Mouse (Mus musculus) gastrocnemius, adult 18-20 months (tissue): ENCODE measurements around the gene Galnt4. TPM values are rescaled to one million over a fixed set of nuclear protein-coding genes. Genes with fewer than 3 reads are reported as not detected.
"Not testable (repeated sequence)": the region's sequence is repeated elsewhere in the genome, so short reads cannot be mapped to it uniquely, and the experiment has no call there.

Source experiments
- DNase-seq: peaks from one replicate; pipeline ENCODE4 v3.0.0; 2021; ENCODE audit warnings: low spot score
- total RNA-seq, 2 experiments: library from RNA; stranded (reverse); gene quantifications; 2 replicates each; pipeline ENCODE4 v1.2.3; 2021

Galnt4 gene
- total RNA-seq, 2 experiments from 2014 or later = 0.87 to 1.3 TPM

DNA sequence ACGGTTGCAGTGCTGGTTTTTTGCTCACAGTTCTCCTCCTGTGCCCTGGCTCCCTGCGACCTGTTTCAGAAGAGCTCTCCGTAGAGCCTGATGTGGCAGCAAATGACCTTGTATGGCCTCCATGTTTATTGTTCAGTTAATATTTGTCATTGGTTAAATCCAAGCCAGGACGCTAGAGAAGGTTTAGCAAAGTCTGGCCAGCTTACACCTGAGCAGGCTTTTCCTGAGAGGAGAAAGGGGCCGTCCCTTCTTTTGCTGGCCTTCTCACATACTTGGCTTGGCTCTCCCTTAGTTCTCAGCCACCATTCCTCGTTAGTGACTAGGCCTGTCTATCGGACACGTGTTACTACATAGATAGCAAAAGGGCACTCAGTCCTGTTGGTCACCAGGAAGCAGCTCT lies 46.7 kb downstream of the Galnt4 start:
- DNase-seq = no peak

DNA sequence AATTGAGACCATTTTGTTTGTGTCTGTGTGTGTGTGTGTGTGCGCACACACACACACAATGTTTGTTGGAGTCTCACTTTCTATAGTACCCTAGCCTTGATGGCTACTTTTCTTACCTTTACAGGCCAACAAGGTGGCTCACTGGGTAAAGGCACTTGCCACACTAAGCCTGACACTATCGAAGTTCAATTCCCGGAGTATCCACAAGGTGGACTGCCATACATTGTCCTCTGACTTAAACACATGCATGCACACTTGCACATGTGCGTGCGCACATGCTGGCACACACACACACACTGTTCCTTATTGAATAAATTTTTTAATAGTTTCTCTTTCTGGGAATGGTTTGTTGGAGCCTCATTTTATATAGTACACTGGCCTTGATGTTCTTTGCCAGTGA lies 48.8 kb downstream of the Galnt4 start:
- no peak for DNase-seq

- not testable (repeated sequence) for DNase-seq
Measured at GRCm38 (mm10) chr10:99157697-99158096, 49.7 kb downstream of the Galnt4 start.

- DNase-seq = peak; percentile 44
Measured at GRCm38 (mm10) chr10:99161987-99162582, 54.1 kb downstream of the Galnt4 start.

Other genes with a start within 250 kb of the Galnt4 start
- gene Atp2b1, start 193.8 kb upstream of the Galnt4 start, total RNA-seq = 10 to 100 TPM; 63.8 to 72.3 TPM
- gene Poc1b, start 1.1 kb upstream of the Galnt4 start, total RNA-seq = 1 to 10 TPM; 2.8 to 4.1 TPM
- gene Phxr2, start 18.2 kb downstream of the Galnt4 start, total RNA-seq = not detected
- 10 to 100 TPM in 1 of 2 experiments, 1 to 10 TPM in 1; 7.2 to 12.4 TPM for gene Dusp6, start 155.1 kb downstream of the Galnt4 start, total RNA-seq